Mouse (Mus musculus) liver, embryonic 14.5 days (tissue): Measurements from ENCODE around the gene Cyp2d40. TPM values are rescaled to one million over a fixed set of nuclear protein-coding genes. Genes with fewer than 3 reads are reported as not detected.
"Not testable (repeated sequence)": the region's sequence is repeated elsewhere in the genome, so short reads cannot be mapped to it uniquely, and the experiment has no call there.

Experiments
- ATAC-seq: fragments of 200-750 bp; cut with Nextera tagmentation; 2 replicates; pipeline ENCODE4 v1.8.0; 2017; ENCODE audit warnings: moderate number of reproducible peaks, mild to moderate bottlenecking, moderate library complexity; ENCODE audit not compliant: insufficient read depth
- DNase-seq, 3 experiments: peaks; one replicate each; pipeline ENCODE4 v3.0.0-alpha.2; 2012 to 2013; ENCODE audit warnings: low read depth in 3 of 3, low spot score in 3 of 3
- H3K27ac ChIP-seq: fragments of 300-500 bp; sonication (generic); 2 replicates; pipeline ENCODE4 v1.5.1; 2014; ENCODE audit warnings: moderate library complexity, mild to moderate bottlenecking, control low read depth, inconsistent platforms
- H3K27me3 ChIP-seq: fragments of 300-500 bp; sonication (generic); 2 replicates; pipeline ENCODE4 v1.6.1; 2014; ENCODE audit warnings: mild to moderate bottlenecking, low read length, moderate library complexity; ENCODE audit not compliant: control insufficient read depth, insufficient read depth
- H3K36me3 ChIP-seq: fragments of 300-500 bp; sonication (generic); replicated peaks from 2 replicates; pipeline ENCODE4 v1.6.1; 2014; ENCODE audit warnings: low read depth; ENCODE audit not compliant: control insufficient read depth, insufficient read depth
- H3K4me1 ChIP-seq, 2 experiments: fragments of 200-500 bp in 1 of 2; fragments of 300-500 bp in 1 of 2; sonication (generic) in 1 of 2; replicated peaks; 2 replicates each; pipeline ENCODE4 v1.6.1; 2012 to 2014; ENCODE audit warnings: antibody characterized with exemption in 1 of 2, inconsistent platforms in 1 of 2, low read length in 1 of 2; ENCODE audit not compliant: control insufficient read depth in 2 of 2, insufficient read depth in 2 of 2
- H3K4me2 ChIP-seq: fragments of 300-500 bp; sonication (generic); 2 replicates; pipeline ENCODE4 v1.6.1; 2014; ENCODE audit warnings: low read depth, mild to moderate bottlenecking, control low read depth, moderate library complexity
- H3K4me3 ChIP-seq, 2 experiments: fragments of 200-500 bp in 1 of 2; fragments of 300-500 bp in 1 of 2; sonication (generic) in 1 of 2; 2 replicates each; pipeline ENCODE4 v1.5.1; 2012 to 2014; ENCODE audit warnings: low read depth in 2 of 2, low read length in 2 of 2, mild to moderate bottlenecking in 2 of 2, control low read depth in 1 of 2, inconsistent platforms in 1 of 2, moderate library complexity in 1 of 2; ENCODE audit not compliant: insufficient read depth in 1 of 2
- H3K9ac ChIP-seq: fragments of 300-500 bp; sonication (generic); replicated peaks from 2 replicates; pipeline ENCODE4 v1.6.1; 2014; ENCODE audit warnings: mild to moderate bottlenecking, control low read depth, moderate library complexity
- H3K9me3 ChIP-seq: fragments of 300-500 bp; sonication (generic); 2 replicates; pipeline ENCODE4 v1.6.1; 2016; ENCODE audit warnings: low read length, mixed read lengths; ENCODE audit not compliant: control insufficient read depth
- CTCF ChIP-seq: IDR thresholded peaks from 2 replicates; pipeline ENCODE4 v1.5.1; 2016; ENCODE audit warnings: antibody characterized with exemption, low read depth, control low read depth
- EP300 ChIP-seq: IDR thresholded peaks from 2 replicates; pipeline ENCODE4 v1.6.1; 2016; ENCODE audit warnings: antibody characterized with exemption, low read depth
- WGBS: fragments of 180-500 bp; shearing (Covaris S2); extraction: QIAGEN DNeasy Blood & Tissue Kit; methylation state at CpG from one replicate; pipeline ENCODE4 v1.1.7; 2014; ENCODE audit not compliant: insufficient replicate concordance; 5-methylcytosine and 5-hydroxymethylcytosine counted together
- microRNA-seq: library from miRNA; unstranded; fragments of <30 nt; microRNA quantifications from one replicate; pipeline ENCODE4, GENCODE M21; 2016
- polyA plus RNA-seq, 2 experiments: library from polyadenylated mRNA; depleted of rRNA in 1 of 2; stranded (reverse) in 1 of 2; unstranded in 1 of 2; fragments of >200 nt; fragmentation: Nextera tagmentation in 1 of 2; extraction: Ambion mirVana in 1 of 2; gene quantifications; 2 replicates each; pipeline versions ENCODE4 v1.2.1 to v1.2.3; 2012 to 2014

Gene Cyp2d40
- polyA plus RNA-seq, 2 experiments = 0.06 to 0.28 TPM

GRCm38 (mm10) chr15:82764881-82765280, 898 bp upstream of the Cyp2d40 start:
- H3K27ac ChIP-seq = no peak overlapping the region
- no peak overlapping the region for H3K4me3 ChIP-seq
- DNase-seq (no peak), ATAC-seq (no peak)
- no peak overlapping the region for H3K9ac ChIP-seq
- H3K27me3 ChIP-seq = no peaks in the 10 kb centered on the region
- 0 out of 4 replicates have a peak, but pooled peaks cover 0 to 2% of the 10 kb centered on the region in 2 experiments for H3K4me1 ChIP-seq
- no peak overlapping the region for H3K4me2 ChIP-seq
- no peaks in the 10 kb centered on the region for H3K36me3 ChIP-seq
- TF ChIP-seq EP300 (no peak), CTCF (no peak)
- H3K9me3 ChIP-seq = no peaks in the 10 kb centered on the region
- WGBS = 45% methylated on average over 6 of the region's 6 CpGs

DNA sequence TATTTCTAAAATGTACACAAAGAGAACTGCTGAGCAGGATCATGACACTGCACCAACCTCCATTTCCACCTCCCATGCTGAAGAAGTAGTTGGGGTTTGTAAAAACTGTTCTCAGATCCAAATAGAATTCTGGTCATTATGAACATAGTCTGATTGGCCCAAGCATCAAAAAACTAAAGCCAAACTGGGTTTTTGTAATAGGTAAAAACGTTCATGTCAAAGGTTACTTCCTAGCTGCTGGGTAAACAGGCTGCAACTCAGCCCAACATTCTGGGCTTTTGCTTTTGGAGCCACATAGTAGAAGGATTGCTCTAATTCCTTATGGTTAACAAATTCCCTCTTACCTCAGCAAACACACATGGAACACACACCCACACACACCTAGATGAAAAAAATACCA, 15.8 kb downstream of the Cyp2d40 start:
- Histone ChIP-seq H3K27me3 (no peaks in the 10 kb centered on the region), H3K4me3 (no peak overlapping the region), H3K4me1 (peaks cover 0 to 2% of the 10 kb centered on the region in 2 experiments; a peak in 2 of 4 replicates), H3K27ac (no peak overlapping the region), H3K4me2 (no peak overlapping the region), H3K36me3 (no peaks in the 10 kb centered on the region), H3K9me3 (no peaks in the 10 kb centered on the region; the same call in 1 of the 2 replicates), H3K9ac (no peak overlapping the region)
- DNase-seq (no peak), ATAC-seq (no peak)
- TF ChIP-seq EP300 (no peak), CTCF (no peak)
- WGBS = 12% methylated on average over 1 of the region's 1 CpGs

DNA sequence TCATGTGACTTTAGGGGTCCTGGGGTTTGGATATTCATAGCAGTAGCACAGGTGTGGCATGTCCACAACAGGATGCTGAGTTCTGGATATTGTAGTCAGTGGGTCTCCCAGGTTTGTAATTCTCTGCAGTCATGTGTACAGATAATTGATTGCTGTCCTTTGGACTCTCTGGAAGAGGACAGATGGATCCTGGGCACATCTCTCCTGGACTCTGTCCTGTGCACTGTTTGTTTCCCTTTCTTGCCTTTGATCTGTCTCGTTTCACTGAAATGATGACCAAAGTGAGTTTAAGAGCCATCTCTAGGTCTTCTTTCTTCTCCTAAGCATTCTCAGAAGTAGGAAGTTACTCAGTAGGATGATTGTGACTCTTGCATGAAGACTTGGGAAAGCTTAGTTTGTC, 16.5 kb downstream of the Cyp2d40 start:
- Histone ChIP-seq H3K4me1 (peaks cover 0 to 2% of the 10 kb centered on the region in 2 experiments; a peak in 2 of 4 replicates), H3K4me3 (no peak overlapping the region), H3K27ac (no peak overlapping the region), H3K27me3 (no peaks in the 10 kb centered on the region), H3K9ac (no peak overlapping the region), H3K4me2 (no peak overlapping the region), H3K9me3 (no peaks in the 10 kb centered on the region; the same call in 1 of the 2 replicates), H3K36me3 (no peaks in the 10 kb centered on the region)
- 14% methylated on average over 1 of the region's 1 CpGs for WGBS
- ATAC-seq (no peak), DNase-seq (no peak)
- no peak for TF ChIP-seq CTCF
- no peak for TF ChIP-seq EP300

- H3K27me3 ChIP-seq, H3K4me3 ChIP-seq, H3K9me3 ChIP-seq, H3K27ac ChIP-seq, DNase-seq, H3K4me2 ChIP-seq, H3K9ac ChIP-seq, H3K36me3 ChIP-seq, ATAC-seq, H3K4me1 ChIP-seq: not testable (repeated sequence)
- WGBS = 65% methylated on average over 4 of the region's 4 CpGs
Measured at GRCm38 (mm10) chr15:82733331-82733925, 30.6 kb downstream of the Cyp2d40 start.

Small RNA genes lying within 50 kb of the gene (microRNA-seq; reads per million reads assigned to microRNA genes)
- not detected for gene Gm27618

Other genes starting within 250 kb of the Cyp2d40 start
- gene Cyp2d12, start 209.1 kb downstream of the Cyp2d40 start, polyA plus RNA-seq (2012; rRNA removed) = not detected in 2 replicates
- not detected in 2 replicates for gene Cyp2d12, start 209.1 kb downstream of the Cyp2d40 start, polyA plus RNA-seq (2014; fragmentation: Nextera tagmentation; extraction: Ambion mirVana)
- gene Cyp2d34, start 143.2 kb downstream of the Cyp2d40 start, polyA plus RNA-seq (2012; rRNA removed) = not detected in 2 replicates
- not detected in 2 replicates for gene Cyp2d34, start 143.2 kb downstream of the Cyp2d40 start, polyA plus RNA-seq (2014; fragmentation: Nextera tagmentation; extraction: Ambion mirVana)
- gene Cyp2d26, start 30.1 kb upstream of the Cyp2d40 start, polyA plus RNA-seq (2012; rRNA removed) = 27.2 and 28.8 TPM in 2 replicates
- gene Cyp2d26, start 30.1 kb upstream of the Cyp2d40 start, polyA plus RNA-seq (2014; fragmentation: Nextera tagmentation; extraction: Ambion mirVana) = 17.2 and 21.3 TPM in 2 replicates
- gene Tcf20, start 223.7 kb upstream of the Cyp2d40 start, polyA plus RNA-seq (2012; rRNA removed) = 4.3 and 5.7 TPM in 2 replicates
- 2.9 and 3.2 TPM in 2 replicates for gene Tcf20, start 223.7 kb upstream of the Cyp2d40 start, polyA plus RNA-seq (2014; fragmentation: Nextera tagmentation; extraction: Ambion mirVana)